Mouse (Mus musculus): ENCODE measurements around the gene Tspan11.

Gene Tspan11

DNA sequence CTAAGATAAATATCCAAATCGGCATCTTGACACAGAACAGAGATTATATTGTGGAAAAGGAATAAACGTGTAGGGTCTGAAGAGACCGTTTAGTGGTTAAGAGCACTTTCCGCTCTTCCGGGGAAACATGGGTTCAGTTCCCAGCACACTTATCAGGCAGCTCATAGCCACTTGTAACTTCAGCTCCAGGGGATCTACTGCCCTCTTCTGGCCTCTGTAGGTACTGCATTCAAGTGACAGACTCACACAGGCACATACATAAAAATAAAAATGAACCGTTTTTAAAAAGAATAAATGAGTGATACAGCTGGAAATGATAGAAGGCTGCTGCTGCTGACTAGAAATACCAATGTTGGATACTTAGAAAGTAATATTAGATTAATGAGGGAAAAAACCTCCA is 7.9 kb upstream of the Tspan11 start:
- DNase-seq (ENCODE audit: low read depth) = no peak

DNA sequence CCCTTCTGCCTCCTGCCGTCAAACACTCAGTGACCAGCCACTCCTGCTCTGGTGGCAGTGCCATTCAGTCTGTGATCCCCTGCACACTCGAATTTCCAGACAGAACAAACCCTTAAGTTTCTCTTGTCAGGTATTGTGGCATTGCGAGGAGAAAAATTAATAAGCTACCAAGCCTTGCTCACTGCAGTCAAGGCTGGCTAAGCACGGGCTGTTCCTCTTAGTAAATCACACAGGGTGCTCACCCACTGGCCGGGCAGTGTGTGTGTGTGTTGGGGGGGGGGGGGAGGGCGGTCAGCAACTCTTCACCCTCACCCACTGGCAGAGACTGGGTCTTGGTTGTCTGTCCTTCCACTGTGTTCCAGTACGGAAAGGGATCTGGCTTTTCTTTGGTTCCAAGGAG is 473 bp upstream of the Tspan11 start:
- no peak for DNase-seq (ENCODE audit: low read depth)

GRCm38 (mm10) chr6:127888581-127888980 is 1.2 kb downstream of the Tspan11 start:
- DNase-seq (ENCODE audit: low read depth) = no peak

GRCm38 (mm10) chr6:127893611-127894010 is 6.2 kb downstream of the Tspan11 start:
- no peak for DNase-seq (ENCODE audit: low read depth)

GRCm38 (mm10) chr6:127894999-127895398 is 7.6 kb downstream of the Tspan11 start:
- DNase-seq (ENCODE audit: low read depth) = no peak

DNA sequence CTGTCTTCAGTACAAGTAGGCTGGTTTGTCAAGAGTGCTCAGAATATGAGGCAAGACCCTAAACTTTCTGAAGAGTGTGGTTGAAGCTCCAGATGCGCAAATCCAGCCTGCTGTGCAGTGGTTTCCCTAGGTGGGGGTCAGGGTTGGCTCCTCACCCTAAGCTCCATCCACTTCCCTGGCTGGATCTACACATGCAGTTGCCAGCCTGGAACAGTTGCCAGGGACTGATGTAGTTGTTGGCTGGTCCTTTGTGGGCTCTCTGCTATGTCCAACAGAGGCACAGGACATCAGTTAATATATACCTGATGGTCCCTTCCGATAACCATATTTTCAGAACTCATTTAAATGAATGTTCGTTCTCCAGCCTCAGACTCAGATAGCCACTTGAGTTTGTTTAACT is 9.0 kb downstream of the Tspan11 start:
- DNase-seq (ENCODE audit: low read depth) = no peak

GRCm38 (mm10) chr6:127897342-127897741 is 10.0 kb downstream of the Tspan11 start:
- no peak for DNase-seq (ENCODE audit: low read depth)

GRCm38 (mm10) chr6:127900062-127900461 is 12.7 kb downstream of the Tspan11 start:
- DNase-seq (ENCODE audit: low read depth) = no peak

DNA sequence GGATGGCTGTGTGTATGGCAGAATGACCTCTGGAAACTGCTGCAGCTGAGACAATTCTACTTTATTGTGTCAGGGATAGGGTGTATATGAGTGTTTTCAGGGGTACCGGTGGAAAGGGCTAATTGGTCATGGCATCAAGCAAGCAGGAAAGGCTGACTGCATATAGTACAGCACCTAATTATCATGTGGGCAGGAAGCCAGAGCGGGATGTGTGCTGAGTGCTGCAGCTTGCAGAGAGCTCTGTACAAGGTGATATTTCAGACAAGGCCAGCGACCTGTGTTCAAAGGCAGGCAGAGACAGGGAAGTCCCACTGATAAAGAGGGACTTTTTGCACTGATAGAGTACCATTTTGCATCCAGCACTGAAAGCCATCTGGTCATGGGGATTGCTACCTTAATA is 13.9 kb downstream of the Tspan11 start:
- no peak for DNase-seq (ENCODE audit: low read depth)

- DNase-seq (ENCODE audit: low read depth) = no peak
These were observed 14.3 kb downstream of the Tspan11 start for GRCm38 (mm10) chr6:127901669-127902068.

GRCm38 (mm10) chr6:127902559-127902958 is 15.2 kb downstream of the Tspan11 start:
- no peak for DNase-seq (ENCODE audit: low read depth)

GRCm38 (mm10) chr6:127910638-127911037 is 23.2 kb downstream of the Tspan11 start:
- DNase-seq (ENCODE audit: low read depth) = no peak

DNA sequence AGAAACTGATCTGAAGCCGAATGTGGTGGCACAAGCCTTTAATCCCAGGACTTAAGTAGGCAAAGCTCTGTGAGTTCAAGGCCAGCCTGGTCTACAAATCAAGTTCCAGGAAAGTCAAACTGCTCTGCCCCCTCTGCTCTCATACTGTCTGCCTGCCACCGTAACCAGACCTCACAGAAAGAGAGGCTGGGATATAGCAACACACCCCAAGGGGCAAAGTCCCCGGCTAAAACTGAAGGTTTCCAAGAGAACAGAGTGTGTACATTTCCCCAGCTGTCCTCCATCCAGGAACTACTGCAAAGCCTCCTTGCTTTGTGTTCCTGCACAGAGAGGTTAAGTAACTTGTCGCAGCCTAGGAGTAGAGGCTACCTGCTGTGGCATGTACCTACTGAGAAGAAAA is 24.3 kb downstream of the Tspan11 start:
- DNase-seq (ENCODE audit: low read depth) = no peak

DNA sequence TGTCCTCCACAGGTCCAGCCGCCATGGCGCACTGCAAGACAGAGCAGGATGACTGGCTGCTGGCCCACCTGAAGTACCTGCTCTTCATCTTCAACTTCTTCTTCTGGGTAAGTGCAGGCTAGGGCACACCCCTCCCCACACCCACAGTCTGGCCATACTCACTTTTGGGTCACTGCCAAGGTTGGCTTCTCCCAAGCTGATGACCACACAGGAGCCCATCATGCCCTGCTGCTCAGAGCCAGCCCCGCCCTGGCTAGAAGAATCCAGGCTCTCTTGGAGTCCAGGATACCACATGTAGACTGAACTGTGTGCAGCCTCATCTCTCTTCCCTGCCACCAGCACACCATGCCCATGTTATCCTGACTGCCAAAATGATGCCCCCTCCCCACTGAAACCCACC is 25.5 kb downstream of the Tspan11 start:
- DNase-seq (ENCODE audit: low read depth) = no peak

GRCm38 (mm10) chr6:127916993-127917392 is 29.6 kb downstream of the Tspan11 start:
- DNase-seq (ENCODE audit: low read depth) = no peak

- no peak for DNase-seq (ENCODE audit: low read depth)
These were observed 30.3 kb downstream of the Tspan11 start for GRCm38 (mm10) chr6:127917712-127918111.

DNA sequence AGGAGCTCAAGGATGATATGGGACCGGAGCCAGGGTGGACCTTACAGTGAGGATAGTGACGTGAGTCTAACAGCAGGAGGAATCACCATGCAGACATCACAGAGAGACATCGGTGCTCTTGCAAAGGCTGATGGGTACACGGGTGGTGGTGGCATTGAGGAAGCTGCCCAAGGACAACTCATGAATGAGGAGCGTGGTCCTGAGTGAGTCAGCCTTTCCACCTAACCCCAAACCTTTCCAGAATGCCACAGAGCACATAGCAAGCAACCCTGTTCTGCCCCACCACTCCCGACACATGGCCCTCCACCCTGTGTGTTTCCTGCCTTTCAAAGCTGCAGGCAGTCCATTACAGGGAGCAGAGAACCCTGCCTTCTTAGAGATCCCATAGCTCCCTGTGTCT is 32.1 kb downstream of the Tspan11 start:
- peak; percentile 27 for DNase-seq (ENCODE audit: low read depth)

- DNase-seq (ENCODE audit: low read depth) = peak; percentile 81
These were observed 33.3 kb downstream of the Tspan11 start for GRCm38 (mm10) chr6:127920652-127921051.

GRCm38 (mm10) chr6:127921996-127922395 is 34.6 kb downstream of the Tspan11 start:
- no peak for DNase-seq (ENCODE audit: low read depth)

DNA sequence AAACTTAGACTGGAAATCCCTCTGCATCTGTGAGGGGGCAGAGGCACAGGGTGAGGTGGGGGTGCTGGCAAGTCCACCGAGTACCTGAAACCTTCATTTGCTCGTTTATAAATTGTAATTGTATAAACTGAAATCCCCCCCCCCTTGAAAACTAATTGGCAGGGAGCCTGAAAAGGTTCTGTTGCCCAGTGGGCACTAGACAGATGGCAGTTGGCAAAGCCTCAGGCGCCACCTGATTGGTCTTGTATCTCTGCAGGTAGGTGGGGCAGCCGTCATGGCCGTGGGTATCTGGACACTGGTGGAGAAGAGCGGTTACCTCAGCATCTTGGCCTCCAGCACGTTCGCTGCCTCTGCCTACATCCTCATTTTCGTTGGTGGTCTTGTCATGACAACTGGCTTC is 35.9 kb downstream of the Tspan11 start:
- no peak for DNase-seq (ENCODE audit: low read depth)

- DNase-seq (ENCODE audit: low read depth) = no peak
These were observed 37.4 kb downstream of the Tspan11 start for GRCm38 (mm10) chr6:127924750-127925149.

DNA sequence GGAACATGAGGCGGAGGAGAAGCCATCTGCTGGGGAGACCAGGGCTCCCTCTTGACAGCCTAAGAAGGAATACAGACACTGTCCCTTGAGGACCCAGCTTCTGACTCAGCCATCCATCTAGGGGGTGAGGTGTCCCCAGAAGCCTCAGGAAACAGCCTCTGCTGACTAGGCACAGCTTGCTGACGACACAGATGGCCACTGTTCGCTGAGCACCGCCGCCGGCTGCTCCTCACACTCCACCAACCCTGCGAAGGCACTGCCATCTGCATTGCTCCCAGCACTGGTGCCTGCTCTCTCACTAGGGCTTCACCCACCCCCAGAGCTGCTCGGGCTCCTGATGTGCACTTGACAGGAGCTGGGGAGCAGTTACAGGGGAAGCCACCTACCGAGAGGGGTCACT is 38.5 kb downstream of the Tspan11 start:
- no peak for DNase-seq (ENCODE audit: low read depth)

DNA sequence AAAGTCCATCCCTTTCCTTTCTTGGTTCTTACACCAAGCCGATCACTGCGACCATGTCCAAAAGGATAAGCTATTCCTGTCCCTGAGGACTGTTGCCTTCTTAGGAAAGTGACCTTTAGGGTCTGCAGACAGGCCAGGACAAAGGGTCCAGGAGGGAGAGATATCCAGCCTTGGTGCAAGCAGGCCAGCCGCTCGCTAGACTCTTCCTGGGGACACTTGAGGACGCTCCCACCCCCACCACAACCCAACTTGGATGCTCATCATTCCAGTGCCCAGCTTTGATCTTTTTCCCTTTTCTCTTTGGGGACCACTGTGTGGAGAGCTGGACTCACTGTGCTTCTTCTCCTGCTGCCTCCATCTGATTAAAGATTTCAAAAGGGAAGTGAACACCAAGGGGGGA is 41.3 kb downstream of the Tspan11 start:
- DNase-seq (ENCODE audit: low read depth) = no peak

GRCm38 (mm10) chr6:127932697-127933096 is 45.3 kb downstream of the Tspan11 start:
- no peak for DNase-seq (ENCODE audit: low read depth)

DNA sequence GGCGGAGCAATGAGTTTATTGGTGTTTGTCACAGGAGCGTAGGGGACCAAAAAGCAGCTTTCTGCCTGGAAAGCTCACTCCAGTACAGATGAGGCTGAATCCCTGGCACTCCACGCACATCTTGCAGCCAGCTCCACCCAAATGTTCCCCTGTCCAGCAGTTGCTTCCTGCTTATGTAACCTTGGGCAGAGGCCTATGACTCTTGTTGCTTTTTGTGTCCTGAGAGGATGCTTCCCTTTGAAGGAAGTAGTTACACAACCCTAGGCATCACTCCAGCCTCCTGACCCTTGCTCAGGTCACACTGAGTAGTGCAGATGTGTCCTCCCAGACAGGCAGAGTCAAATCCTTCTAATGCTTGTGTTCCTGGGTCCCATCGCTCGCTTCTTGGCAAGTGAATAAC is 46.5 kb downstream of the Tspan11 start:
- DNase-seq (ENCODE audit: low read depth) = no peak
